ENCODE assay signal across 7 mouse cellular contexts in the genomic region with DNA sequence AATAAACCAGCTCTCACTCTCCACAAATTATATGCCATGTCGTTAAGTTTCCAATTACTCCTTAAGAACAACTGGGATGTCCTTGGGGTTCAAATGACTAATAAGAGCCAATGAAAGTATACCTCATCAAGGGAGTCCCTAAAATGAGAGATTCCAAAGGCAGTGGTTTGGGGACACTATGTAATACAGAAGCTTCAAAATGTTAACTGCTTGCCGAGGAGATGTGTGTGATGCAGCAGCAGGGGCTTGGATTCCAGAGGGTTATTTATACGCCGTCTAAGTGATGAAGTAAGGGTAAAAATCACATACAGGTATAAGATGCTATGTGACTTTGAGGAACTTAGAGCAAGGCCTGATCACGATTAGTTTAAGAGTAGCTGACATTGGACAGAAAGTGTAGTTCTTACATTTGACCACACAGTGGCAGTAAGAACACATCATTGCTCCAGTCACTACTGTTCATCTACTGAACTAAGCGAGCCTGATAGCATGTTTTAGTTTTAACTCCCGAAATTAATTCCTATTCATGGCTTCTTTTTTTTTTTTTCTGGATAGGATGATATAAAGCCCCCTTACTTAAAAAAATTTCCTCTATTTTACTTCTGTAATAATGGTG. TPM values are rescaled to one million over a fixed set of nuclear protein-coding genes. Genes with fewer than 3 reads are reported as not detected.
A peak's percentile ranks its signal among the peaks of the same experiment; 100 is the strongest.
DNase-seq lines count a peak whose midpoint lies in the region; ATAC-seq and TF ChIP-seq lines count a peak whose summit lies in the region.

No protein-coding gene starts in this region.

- H3K9ac ChIP-seq in hindbrain, embryonic 16.5 days (ENCODE audit: low read depth, low read length) = no peak overlapping the region

- peak; percentile 91 for ATAC-seq in hindbrain, embryonic 16.5 days

- H3K4me3 ChIP-seq in lung, adult 2 months (replicated peaks; ENCODE audit: extremely low read depth, low read depth, low read length) = no peak overlapping the region
- H3K4me3 ChIP-seq in hindbrain, embryonic 16.5 days (ENCODE audit: low read length) = no peak overlapping the region

- no peak for TF ChIP-seq POLR2A in lung, adult 2 months (IDR thresholded peaks at IDR 0.05; ENCODE audit: borderline replicate concordance, extremely low read depth, low read depth, low read length)

- H3K4me1 ChIP-seq in lung, adult 2 months (ENCODE audit: control insufficient read depth, insufficient read depth, low read length) = no peaks in the 10 kb centered on the region; the same call in 1 of the 2 replicates
- H3K4me1 ChIP-seq in hindbrain, embryonic 16.5 days (ENCODE audit: control insufficient read depth, insufficient read depth, low read depth, low read length) = no peaks in the 10 kb centered on the region

- H3K27ac ChIP-seq in hindbrain, embryonic 16.5 days (ENCODE audit: low read depth, low read length) = no peak overlapping the region

- no peaks in the 10 kb centered on the region for H3K9me3 ChIP-seq in hindbrain, embryonic 16.5 days (ENCODE audit: control insufficient read depth, low read length)

- H3K36me3 ChIP-seq in hindbrain, embryonic 16.5 days (ENCODE audit: control insufficient read depth, insufficient read depth, low read length) = no peaks in the 10 kb centered on the region

- 47% methylated on average over 7 of the region's 7 CpGs for WGBS in lung, adult 2 months
- WGBS in hindbrain, embryonic 16.5 days = 56% methylated on average over 7 of the region's 7 CpGs

- DNase-seq in lung, adult 2 months = no peak
- no peak for DNase-seq in lung, adult 18-20 months
- peak; percentile 49 for DNase-seq in MEL-GATA-1-ER (ENCODE audit: extremely low read depth, low read depth)
- DNase-seq in cerebellum, postnatal 10 days = peak; percentile 56 to 63
- DNase-seq in lung, postnatal 25 days (ENCODE audit: low spot score) = peak; percentile 44
- peak; percentile 35 for DNase-seq in thymus, postnatal 25 days

- H3K27me3 ChIP-seq in hindbrain, embryonic 16.5 days (replicated peaks; ENCODE audit: control insufficient read depth, insufficient read depth, low read length) = no peaks in the 10 kb centered on the region

- TF ChIP-seq CTCF in lung, adult 2 months (IDR thresholded peaks at IDR 0.05; ENCODE audit: insufficient read depth, low read length) = peak; percentile 44; the same call in 1 of the 2 replicates

- no peak overlapping the region for H3K4me2 ChIP-seq in hindbrain, embryonic 16.5 days (ENCODE audit: low read length)

RNA-seq across cellular contexts. Expression of gene Ifi206, which starts 34.6 kb away (rescaled TPM):
- polyA plus RNA-seq in lung, adult 2 months (2012; rRNA removed) = 1.6 and 4.0 TPM in 2 replicates
- 0.15 TPM in 1 of 2 replicates, not detected in the other for polyA plus RNA-seq in hindbrain, embryonic 16.5 days (2015; fragmentation: Nextera tagmentation; extraction: Ambion mirVana)

Comparison
In these comparisons a context has a peak if more than half of its experiments do, and no peak if none do; other contexts are left out.
1. DNase-seq: peak in MEL-GATA-1-ER (single experiment), cerebellum, postnatal 10 days (2 of 2), lung, postnatal 25 days (single experiment) and thymus, postnatal 25 days (single experiment); none in lung, adult 2 months (single experiment) and lung, adult 18-20 months (0 of 2).